8 mouse cellular contexts compared by ENCODE assay signal in genomic region chrX:143051478-143051877, GRCm38 (mm10). TPM values are rescaled to one million over a fixed set of nuclear protein-coding genes. Genes with fewer than 3 reads are reported as not detected.
A peak's percentile ranks its signal among the peaks of the same experiment; 100 is the strongest.
DNase-seq lines count a peak whose midpoint lies in the region; ATAC-seq and TF ChIP-seq lines count a peak whose summit lies in the region.

No protein-coding gene starts in this region.

- no peak overlapping the region for H3K4me3 ChIP-seq in intestine, embryonic 14.5 days (ENCODE audit: low read depth, low read length)
- no peak overlapping the region for H3K4me3 ChIP-seq in intestine, embryonic 16.5 days (ENCODE audit: low read length)
- no peak overlapping the region for H3K4me3 ChIP-seq in liver, postnatal 0 days (ENCODE audit: low read depth, low read length)

- H3K4me2 ChIP-seq in intestine, embryonic 14.5 days (ENCODE audit: low read length), result no peak overlapping the region
- no peak overlapping the region for H3K4me2 ChIP-seq in intestine, embryonic 16.5 days (ENCODE audit: low read depth, low read length)
- no peak overlapping the region for H3K4me2 ChIP-seq in liver, postnatal 0 days (ENCODE audit: low read depth, low read length)

- H3K9me3 ChIP-seq in intestine, embryonic 14.5 days (ENCODE audit: control insufficient read depth, low read length), result no peaks in the 10 kb centered on the region
- no peaks in the 10 kb centered on the region for H3K9me3 ChIP-seq in intestine, embryonic 16.5 days (ENCODE audit: control insufficient read depth, low read length)
- no peaks in the 10 kb centered on the region for H3K9me3 ChIP-seq in liver, postnatal 0 days (ENCODE audit: low read length)

- H3K27me3 ChIP-seq in intestine, embryonic 14.5 days (replicated peaks; ENCODE audit: control insufficient read depth, insufficient read depth, low read length), result no peaks in the 10 kb centered on the region
- 0 out of 2 replicates have a peak, but pooled peaks cover 3% of the 10 kb centered on the region for H3K27me3 ChIP-seq in intestine, embryonic 16.5 days (replicated peaks; ENCODE audit: control insufficient read depth, insufficient read depth, low read length)
- peaks cover 5% of the 10 kb centered on the region; the same call in 1 of the 2 replicates for H3K27me3 ChIP-seq in liver, postnatal 0 days (ENCODE audit: insufficient read depth, low read length)

- ATAC-seq in intestine, embryonic 14.5 days (replicated peaks; ENCODE audit: low FRiP score, low TSS enrichment, low read depth), result peak; percentile 58; the same call in 1 of the 2 replicates
- ATAC-seq in intestine, embryonic 16.5 days, result no peak
- peak; percentile 47 for ATAC-seq in CD4-positive, CD25-positive, alpha-beta regulatory T cell, adult 4 months
- peak; percentile 36 for ATAC-seq in activated CD4-positive, CD25-positive, alpha-beta regulatory T cell, adult 4 months
- peak; percentile 53; the same call in 1 of the 2 replicates for ATAC-seq in liver, postnatal 0 days

- TF ChIP-seq EP300 in liver, postnatal 0 days (IDR thresholded peaks at IDR 0.05; ENCODE audit: low read depth), result no peak

- TF ChIP-seq CTCF in liver, postnatal 0 days (IDR thresholded peaks at IDR 0.05; ENCODE audit: low read depth), result peak; percentile 76

- H3K27ac ChIP-seq in intestine, embryonic 14.5 days (ENCODE audit: low read depth), result no peak overlapping the region
- H3K27ac ChIP-seq in intestine, embryonic 16.5 days (ENCODE audit: low read length), result no peak overlapping the region
- H3K27ac ChIP-seq in liver, postnatal 0 days (ENCODE audit: low read depth), result no peak overlapping the region

- H3K4me1 ChIP-seq in intestine, embryonic 14.5 days (replicated peaks; ENCODE audit: control insufficient read depth, insufficient read depth, low read length), result no peaks in the 10 kb centered on the region
- no peaks in the 10 kb centered on the region for H3K4me1 ChIP-seq in intestine, embryonic 16.5 days (ENCODE audit: control insufficient read depth, insufficient read depth, low read length)
- H3K4me1 ChIP-seq in liver, postnatal 0 days (ENCODE audit: insufficient read depth), result no peaks in the 10 kb centered on the region

- DNase-seq in intestine, embryonic 14.5 days (ENCODE audit: low spot score), result no peak
- DNase-seq in forelimb bud, embryonic 11.5 days (ENCODE audit: low read depth, low spot score), result peak; percentile 54
- DNase-seq in liver, postnatal 0 days, result peak; percentile 22
- DNase-seq in thymus, postnatal 14 days, result peak; percentile 53
- no peak for DNase-seq in right cerebral cortex, postnatal 36 days (ENCODE audit: low spot score in 2 of 2)

- H3K36me3 ChIP-seq in intestine, embryonic 14.5 days (ENCODE audit: control insufficient read depth, insufficient read depth, low read length), result no peaks in the 10 kb centered on the region
- no peaks in the 10 kb centered on the region for H3K36me3 ChIP-seq in intestine, embryonic 16.5 days (ENCODE audit: control insufficient read depth, insufficient read depth, low read length)
- no peaks in the 10 kb centered on the region for H3K36me3 ChIP-seq in liver, postnatal 0 days (replicated peaks; ENCODE audit: insufficient read depth, low read length)

- no peak overlapping the region for H3K9ac ChIP-seq in intestine, embryonic 14.5 days (ENCODE audit: low read length)
- H3K9ac ChIP-seq in intestine, embryonic 16.5 days (ENCODE audit: low read depth, low read length), result no peak overlapping the region
- no peak overlapping the region for H3K9ac ChIP-seq in liver, postnatal 0 days (replicated peaks)

RNA-seq across cellular contexts. Expression of gene Rtl9, which starts 47.9 kb away (rescaled TPM):
- 0.39 and 0.55 TPM in 2 replicates for polyA plus RNA-seq in intestine, embryonic 14.5 days (2014; fragmentation: Nextera tagmentation; extraction: Ambion mirVana)
- 0.28 and 0.54 TPM in 2 replicates for polyA plus RNA-seq in intestine, embryonic 16.5 days (2015; fragmentation: Nextera tagmentation; extraction: Ambion mirVana)
- polyA plus RNA-seq in CD4-positive, CD25-positive, alpha-beta regulatory T cell, adult 4 months (2017; shearing (Covaris generic)), result not detected
- polyA plus RNA-seq in activated CD4-positive, CD25-positive, alpha-beta regulatory T cell, adult 4 months (2017; shearing (Covaris generic)), result not detected
- polyA plus RNA-seq in liver, postnatal 0 days (2015; fragmentation: Nextera tagmentation; extraction: Ambion mirVana), result not detected in 2 replicates

Comparison
In these comparisons a context has a peak if more than half of its experiments do, and no peak if none do; other contexts are left out.
1. DNase-seq: peak in forelimb bud, embryonic 11.5 days (single experiment), liver, postnatal 0 days (single experiment) and thymus, postnatal 14 days (single experiment); none in intestine, embryonic 14.5 days (single experiment) and right cerebral cortex, postnatal 36 days (0 of 2).